Mouse (Mus musculus) v-Abl transformed pro-B cells (cell line): ENCODE measurements at regions not wholly inside any gene's neighbourhood (a gene's known extent, or its start where the extent isn't known, plus 50 kb on each side); places are given as distances from the start of the nearest gene placed in this dataset.

Experiments used
- in situ Hi-C, 2 experiments: fragments of 400-800 bp; cut with MboI; formaldehyde crosslinking; loops; one replicate each; pipeline ENCODE4 v1.15.1; 2025; ENCODE audit not compliant: unreplicated experiment in 2 of 2

DNA sequence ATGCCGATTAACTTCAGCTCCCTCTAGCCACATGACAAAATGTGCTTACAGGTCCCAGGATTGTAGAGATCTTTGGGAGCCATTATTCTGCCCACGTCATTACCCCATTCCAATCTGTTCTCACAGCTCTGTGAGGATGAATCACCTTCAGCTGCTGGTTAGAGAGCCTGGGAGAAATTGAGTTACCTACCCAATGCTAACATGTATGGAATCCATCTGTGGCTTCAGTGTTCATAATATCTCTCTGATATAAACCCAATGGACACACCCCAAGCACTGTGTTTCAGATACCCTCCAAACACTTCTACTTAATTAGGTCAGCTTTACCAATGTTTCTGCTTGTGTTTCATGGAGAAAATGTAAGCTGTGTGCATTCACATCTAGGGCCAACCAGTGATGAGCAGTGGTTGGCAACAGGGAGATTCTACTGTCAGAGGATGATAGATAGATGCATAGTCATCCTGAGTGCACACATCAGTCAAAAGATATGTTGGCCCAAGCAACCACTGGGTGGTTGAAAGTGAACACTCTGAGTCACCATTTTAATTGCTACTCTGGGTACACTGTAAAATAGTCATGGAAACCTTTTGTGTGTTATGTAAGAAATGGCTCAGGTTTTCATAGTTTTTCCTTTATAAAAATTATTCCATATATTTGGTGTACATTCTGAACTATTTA, 301.5 kb downstream of the Lrig3 start:
- in situ Hi-C loops: no loop called here

DNA sequence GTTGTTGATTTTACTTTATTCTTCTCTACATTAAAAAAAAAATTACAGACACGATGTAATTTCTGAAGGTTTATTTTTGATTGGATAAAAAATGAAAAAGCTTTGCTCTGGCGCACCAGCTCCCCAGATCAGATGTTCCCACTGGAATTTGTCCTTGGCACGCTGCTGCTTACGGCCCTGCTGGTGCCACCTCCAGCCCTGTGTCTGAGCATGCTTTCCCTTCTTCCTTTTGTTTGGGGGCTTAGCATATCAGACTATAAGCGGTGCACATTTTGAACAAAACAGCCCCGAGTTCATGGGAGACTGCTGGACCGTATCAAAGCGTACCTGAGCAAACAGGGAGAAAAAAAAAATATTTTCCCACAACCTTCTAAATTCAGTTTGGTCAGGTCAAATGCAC, 291.2 kb downstream of the Lrig3 start:
- in situ Hi-C loops: no loop called here

DNA sequence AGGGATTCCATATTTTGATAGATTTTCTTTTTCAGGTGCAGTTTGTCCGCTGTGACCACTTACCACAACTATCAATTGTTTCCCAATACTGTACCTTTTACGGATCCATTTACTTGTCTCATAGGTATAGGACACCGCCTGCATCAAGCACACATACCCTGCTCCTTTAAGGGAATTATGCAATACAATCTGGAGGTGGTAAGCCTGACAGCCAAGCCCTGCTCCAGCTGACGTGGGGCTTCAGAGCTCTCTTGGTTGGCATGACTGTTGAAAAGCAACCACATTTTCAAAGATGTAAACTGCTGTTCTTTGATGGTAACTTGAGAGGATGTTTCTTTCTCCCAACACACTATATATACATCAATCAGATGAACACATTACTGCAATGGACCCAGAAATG, 288.2 kb downstream of the Lrig3 start:
- in situ Hi-C loops: no loop called here

DNA sequence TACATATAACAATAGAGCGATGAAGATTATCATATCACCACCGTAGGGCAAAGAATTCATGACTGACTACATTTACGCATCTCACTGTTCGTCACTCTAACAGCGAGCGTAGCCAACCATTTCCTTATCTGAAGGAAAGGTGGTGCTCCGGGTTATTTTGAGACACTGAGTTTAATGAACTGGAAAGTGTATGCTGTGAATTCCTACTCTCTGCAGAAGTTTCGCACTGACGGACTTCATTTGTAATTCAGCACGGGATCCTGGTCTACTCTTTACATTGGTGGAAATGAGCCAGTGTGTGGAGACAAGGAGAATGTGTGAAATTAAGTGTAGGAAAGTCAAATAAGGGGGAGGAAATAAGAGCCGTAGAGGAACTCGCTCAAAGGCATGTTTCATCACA, 283.2 kb downstream of the Lrig3 start:
- in situ Hi-C loops: no loop called here

DNA sequence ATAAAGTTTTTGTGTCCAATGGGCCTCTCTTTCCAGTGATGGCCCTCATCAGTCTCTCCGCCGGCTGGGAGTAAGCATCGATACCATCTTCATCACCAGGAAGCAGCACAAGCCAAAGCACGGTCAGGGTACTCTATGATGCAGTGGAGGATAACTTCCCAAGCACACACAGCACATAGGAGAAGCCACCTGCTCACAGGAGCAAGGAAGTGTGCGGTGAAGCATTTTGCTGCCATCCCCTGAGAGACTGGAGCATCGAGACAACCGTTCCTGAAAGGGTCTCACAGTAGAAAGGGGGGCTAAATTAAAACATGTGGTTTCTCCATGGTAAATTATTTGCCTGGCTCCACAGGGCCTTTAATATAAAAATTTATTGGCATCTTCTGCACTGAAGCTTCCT, 277.1 kb downstream of the Lrig3 start:
- in situ Hi-C loops: no loop called here

DNA sequence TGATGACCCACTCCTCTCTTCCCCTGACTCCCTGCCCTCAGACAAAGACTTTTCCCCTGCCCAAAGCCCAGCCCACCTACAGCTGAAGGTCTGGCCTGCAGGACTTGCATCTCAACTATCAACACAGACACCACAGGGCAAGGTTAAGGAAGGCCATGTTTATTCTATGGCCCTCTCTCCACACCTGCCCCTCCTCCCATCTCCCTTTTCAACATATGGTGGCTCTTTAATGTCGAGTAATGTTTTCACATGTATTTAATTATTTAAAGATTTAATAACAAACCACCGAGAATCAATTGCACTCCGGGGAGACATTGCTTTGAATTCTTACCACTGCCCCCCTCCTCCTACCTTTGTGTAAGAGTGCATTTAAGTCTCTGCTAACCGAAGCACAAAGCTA, 273.6 kb downstream of the Lrig3 start:
- in situ Hi-C loops: no loop called here
